Mouse (Mus musculus) CD4-positive, CD25-positive, alpha-beta regulatory T cell, adult 4 months (primary cell): ENCODE measurements at regions not wholly inside any gene's neighbourhood (a gene's known extent, or its start where the extent isn't known, plus 50 kb on each side); places are given as distances from the start of the nearest gene placed in this dataset.

Source experiments
- ATAC-seq: one replicate; pipeline ENCODE4 v1.8.0; 2017

DNA sequence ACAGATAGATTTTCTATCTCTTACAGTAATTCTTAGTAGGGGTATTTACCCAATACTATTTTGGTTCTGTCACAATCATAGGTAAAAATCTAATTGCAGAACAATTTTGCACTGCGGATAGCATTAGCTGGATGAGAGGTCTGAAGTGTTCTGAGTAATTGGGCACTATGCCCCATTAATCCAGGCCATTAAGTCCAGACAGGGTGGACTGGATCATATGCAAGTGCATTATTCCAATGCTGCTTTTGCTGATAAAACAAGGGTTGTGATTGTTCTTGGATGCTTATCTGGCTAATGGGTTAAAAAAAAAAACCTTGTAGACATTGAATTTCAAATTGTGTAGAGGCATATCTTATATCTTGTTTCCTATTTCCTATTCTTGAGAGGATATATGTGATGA lies 1732.6 kb upstream of the Gm6569 start:
- ATAC-seq: no peak

DNA sequence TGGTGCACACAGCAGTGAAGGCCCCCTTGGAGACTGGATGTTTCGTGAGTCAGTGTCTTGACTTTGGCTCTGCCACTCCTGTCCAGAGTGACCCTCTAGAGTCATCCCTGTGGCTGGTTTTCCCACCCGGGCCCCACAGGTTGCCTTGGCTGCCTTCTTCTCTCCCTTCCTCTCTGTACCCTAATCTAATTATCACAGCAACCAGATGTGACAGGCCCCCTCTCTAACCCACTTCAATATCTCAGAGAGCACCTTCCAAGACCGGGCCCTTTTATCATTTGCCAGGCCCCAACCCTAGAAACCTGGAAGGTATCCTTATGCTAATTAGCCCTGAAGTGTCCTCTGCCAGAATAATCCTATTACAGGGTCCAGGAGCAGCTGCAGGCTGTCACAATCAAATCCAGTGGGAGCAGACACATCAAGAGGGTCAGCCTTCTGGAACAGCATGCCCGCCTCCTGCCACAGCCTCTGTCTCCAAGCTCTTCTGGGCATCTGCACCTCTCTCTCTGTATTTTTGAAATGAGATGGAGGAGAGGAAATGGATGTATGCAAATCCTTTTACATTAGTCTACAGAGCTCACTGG lies 1728.4 kb upstream of the Gm6569 start:
- ATAC-seq: no peak

GRCm38 (mm10) chr15:72110520-72110919 lies 1723.8 kb upstream of the Gm6569 start:
- no peak for ATAC-seq

DNA sequence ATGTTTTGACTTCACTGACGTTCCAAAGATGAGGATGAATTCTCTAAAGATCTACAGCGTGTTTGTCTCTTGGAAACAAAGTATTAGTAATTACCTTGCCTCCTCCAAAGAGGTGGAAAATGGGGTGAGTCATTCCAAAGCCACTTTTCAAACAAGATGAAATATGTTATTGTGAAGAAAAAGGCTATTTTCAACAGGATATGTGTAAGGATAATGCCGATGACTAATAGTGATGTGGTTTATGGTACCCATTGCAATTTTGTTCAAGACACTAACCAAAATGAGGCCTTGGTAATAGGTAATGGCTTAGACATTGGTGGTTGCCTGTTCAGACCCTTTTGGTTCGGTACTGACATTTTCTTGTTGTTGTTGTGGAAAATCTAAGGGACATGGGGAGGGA lies 1717.6 kb upstream of the Gm6569 start:
- no peak for ATAC-seq

- ATAC-seq: no peak
These were observed 1700.1 kb upstream of the Gm6569 start for GRCm38 (mm10) chr15:72134226-72134625.

- no peak for ATAC-seq
These were observed 1698.3 kb upstream of the Gm6569 start for GRCm38 (mm10) chr15:72135992-72136617.

DNA sequence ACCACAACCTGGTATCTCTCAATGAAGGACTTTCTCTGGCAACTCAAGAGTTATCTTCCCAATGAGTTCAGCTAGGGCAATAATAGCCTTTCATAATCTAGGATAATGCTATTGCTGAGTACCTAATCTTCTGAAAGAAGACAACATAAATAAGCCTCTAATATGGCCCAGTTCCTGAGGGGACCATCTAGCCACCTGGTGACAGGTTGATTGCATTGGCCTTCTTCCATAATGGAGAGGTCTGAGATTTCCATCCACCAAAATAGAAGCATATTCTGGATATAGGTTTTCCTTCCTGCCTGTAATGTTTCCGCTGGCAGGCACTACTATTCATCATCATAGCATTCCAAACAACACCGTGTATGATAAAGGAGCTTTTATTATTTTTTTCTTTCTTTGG lies 1694.2 kb upstream of the Gm6569 start:
- no peak for ATAC-seq

- no peak for ATAC-seq
These were observed 1683.8 kb upstream of the Gm6569 start for GRCm38 (mm10) chr15:72150581-72150980.

GRCm38 (mm10) chr15:72158505-72158904 lies 1675.9 kb upstream of the Gm6569 start:
- ATAC-seq: no peak

DNA sequence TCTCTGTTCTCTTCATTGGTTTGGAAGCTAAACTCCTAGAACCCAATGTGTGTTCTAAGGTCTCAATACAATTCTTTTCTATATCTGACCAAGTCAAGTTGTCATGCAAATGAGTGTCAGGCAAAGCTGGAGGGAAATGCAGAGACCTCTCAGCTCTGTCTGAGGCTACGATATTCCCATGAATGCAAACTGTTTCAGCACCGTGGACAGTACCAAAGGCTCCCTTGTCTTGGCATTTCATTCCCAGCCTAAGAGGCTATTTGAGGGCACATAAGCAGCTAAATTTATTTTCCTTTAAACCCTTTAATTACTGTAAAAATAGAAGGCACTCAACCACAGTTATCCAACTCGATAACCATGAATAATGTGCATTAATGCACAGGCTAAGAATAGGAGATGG lies 1633.5 kb upstream of the Gm6569 start:
- ATAC-seq: no peak

DNA sequence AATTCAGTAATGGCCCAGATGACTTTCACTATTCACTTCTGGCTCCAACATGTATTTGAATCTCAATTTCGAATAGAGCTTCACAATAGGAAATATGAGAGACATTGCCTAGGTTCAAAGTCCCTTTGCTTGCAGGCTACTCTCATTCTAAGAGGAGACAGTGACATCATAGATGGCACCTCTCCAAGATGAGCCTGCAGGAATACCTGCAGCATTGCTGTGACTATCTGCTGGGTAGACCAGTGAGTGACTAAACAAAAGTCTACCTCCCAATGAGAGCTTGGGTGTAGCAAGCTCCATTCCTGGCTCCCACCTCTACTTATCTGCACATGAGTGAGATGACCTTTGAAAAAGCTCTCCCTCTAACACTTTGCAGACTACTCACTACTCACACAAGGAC lies 1632.6 kb upstream of the Gm6569 start:
- no peak for ATAC-seq

GRCm38 (mm10) chr15:72205240-72205799 lies 1629.0 kb upstream of the Gm6569 start:
- ATAC-seq: no peak

DNA sequence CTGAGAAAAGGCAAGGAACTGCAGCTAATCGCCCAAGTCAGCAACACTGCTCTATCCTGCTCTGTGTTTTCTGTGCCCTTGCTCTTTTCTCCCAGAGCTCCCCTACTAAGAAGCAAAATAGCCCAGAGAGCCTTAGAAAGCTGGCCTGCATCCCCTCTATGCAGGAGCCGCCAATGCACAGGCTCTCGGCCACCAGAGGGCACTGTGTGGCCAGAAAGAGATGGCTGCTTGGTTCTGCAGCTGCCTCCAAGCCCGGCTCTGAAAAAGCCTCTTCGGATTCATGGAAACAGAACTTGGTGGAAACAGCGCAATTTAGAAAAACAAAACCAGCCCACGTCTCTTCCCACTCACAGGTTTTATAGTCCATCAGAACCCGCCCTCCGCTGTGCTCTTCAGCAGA lies 1628.4 kb upstream of the Gm6569 start:
- no peak for ATAC-seq

- no peak for ATAC-seq
These were observed 1626.8 kb upstream of the Gm6569 start for GRCm38 (mm10) chr15:72207589-72207988.

DNA sequence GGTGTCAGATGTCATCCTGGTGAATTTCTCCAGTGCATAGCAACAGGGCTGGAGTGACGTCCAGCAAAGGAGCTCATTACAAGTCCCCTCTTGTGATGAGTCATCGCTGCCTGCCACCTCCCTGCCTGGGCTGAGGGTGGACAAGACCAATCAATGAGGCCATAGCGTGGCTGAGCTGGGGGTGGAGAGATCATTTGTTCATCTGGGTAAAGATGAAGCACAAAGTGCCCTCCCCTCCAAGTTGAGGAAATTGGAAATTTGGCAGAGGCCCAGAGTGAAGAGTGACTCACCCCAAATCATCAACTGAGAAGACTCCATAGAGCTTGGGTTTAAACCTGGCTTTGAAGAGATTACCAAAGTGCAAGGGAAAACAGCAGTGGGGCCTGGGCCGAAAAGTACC lies 1626.3 kb upstream of the Gm6569 start:
- ATAC-seq: no peak

DNA sequence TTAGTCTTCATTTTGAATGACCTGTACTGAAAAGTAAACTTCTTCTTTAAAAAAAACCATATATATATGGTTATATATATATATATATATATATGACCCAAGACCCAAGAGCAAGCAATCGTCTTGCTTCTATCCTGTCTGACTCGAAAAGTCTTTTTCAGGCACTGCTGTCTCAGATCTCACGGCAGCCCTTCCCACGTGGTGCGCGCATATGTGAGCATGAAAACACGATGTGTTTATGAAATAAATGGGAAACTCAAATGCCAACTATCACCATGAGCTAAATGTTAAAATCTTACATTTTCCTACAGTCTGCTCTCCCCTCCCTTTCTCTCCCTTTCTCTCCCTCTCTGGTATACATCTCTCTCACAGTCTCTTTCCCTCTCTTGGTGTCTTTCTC lies 1625.4 kb upstream of the Gm6569 start:
- ATAC-seq: no peak

GRCm38 (mm10) chr15:72217731-72218130 lies 1616.6 kb upstream of the Gm6569 start:
- no peak for ATAC-seq

DNA sequence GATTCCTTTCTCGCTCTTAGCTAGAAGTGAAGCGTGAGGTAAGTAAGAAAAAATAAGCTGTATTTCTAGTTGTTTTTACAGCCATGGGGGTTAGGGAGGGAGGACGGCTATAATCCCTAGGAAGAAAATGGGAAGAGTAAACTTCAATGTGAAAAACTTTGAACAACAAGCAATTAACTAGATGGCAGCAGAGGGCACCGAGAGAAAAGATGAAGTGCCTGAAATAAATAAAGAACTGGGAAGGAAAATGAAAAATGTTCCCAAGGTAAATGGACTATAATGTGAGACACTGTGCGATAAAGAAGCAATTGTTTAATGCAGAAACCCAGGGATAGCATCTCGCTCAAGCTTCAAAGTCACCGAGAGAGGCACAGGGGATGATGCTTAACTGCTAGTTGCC lies 1614.4 kb upstream of the Gm6569 start:
- no peak for ATAC-seq

DNA sequence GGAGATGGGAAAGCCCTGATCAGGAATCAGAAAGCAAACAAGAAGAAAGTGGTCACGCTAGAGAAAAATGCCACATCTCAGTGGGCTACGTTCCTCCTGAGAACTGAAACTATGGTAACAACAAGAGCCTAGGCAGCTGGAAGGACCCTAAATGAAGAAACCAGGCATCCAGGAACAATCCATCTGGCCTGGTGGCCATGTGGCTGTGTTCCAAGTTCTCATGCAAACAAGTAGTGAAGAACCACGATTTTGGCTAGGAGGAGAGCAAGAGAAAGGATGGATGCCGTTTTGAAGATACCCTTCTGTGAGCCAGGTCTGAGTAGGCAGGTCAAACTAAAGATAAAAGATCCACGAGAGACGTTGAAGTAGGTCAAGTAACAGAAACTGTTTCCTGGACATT lies 1613.6 kb upstream of the Gm6569 start:
- no peak for ATAC-seq

GRCm38 (mm10) chr15:72232355-72232754 lies 1602.0 kb upstream of the Gm6569 start:
- ATAC-seq: no peak

DNA sequence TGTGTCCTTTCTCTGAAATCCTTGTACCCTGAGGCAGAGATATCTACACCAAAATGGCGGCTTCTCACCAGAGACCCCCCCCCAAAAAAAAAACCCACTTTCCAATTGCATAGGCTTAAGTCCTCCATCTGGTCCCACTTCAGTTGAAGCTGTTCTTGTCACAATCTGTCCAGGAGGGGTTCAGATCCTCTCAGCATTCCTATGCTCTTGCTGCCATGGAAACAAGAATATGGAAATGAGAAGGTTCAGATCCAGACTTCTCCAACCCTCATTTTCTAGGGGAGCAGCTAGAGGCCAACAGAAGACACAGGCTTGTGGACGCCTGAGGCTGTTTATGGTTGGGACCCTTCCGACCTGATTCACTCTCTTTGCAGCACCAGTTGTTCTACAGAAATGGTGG lies 1569.7 kb upstream of the Gm6569 start:
- no peak for ATAC-seq

DNA sequence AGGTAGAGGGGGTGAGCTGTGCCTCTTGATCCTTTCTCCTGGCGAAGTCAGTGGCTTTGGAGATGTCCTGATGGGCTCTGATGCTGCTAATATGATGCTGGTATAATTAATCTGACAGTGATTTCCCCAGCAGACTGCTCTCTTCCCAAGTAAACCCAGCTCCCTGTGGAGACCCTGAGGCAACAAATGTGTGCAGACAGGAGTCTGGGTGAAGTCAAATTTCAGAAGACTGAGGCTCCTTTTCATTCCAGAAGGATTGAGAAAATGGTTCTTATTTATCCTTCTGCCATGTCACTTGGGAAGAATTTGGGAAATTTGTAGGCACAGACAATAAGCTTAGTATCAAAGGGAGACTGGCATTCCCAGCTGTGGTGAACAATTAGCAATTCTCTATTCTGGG lies 1550.5 kb upstream of the Gm6569 start:
- no peak for ATAC-seq

DNA sequence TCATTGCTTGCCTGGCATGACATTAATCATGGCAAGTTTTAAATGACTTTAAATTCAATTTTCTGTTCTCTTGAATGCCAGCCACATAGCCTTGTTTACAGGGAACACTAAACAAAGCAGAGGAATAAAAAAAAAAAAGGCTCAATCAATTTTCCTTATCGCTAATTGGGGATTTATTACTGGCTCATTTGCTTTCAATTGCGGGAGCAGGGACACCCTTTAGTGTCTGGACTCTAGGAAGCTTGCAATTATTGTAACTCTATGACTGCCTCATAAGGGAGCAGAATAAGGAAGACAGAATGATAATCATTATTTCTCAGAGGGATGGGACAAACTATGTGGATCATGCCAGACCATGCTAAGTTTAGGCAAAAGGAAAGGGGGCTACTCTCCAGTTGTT lies 1537.7 kb upstream of the Gm6569 start:
- no peak for ATAC-seq

- no peak for ATAC-seq
These were observed 1521.9 kb upstream of the Gm6569 start for GRCm38 (mm10) chr15:72312417-72312816.

- ATAC-seq: no peak
These were observed 1512.8 kb upstream of the Gm6569 start for GRCm38 (mm10) chr15:72321528-72321927.
